ENCODE assay signal across 9 mouse cellular contexts in the genomic region with DNA sequence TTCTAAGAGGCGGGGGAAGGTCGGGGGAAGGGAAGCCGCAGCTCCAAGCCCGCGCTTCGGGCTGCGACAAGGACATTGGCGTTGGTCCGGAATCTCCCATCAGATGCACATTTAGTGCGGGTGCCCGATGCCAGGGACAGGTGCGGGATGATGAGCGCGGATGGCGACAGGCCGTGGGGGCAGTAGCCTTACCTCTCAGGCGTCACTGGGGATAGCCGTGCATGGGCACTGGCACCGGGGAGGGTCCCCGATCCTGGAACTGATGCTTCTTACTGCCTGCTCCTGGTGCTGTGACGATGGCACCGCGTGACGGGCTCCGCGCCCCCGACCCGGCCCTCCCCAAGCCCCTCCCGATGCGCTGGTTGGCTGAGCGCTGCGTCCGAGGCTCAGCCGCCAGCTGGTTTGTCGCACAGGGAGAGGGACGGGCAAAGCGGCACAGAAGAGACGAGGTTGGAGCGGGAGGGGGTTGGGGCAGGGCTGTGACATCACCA. TPM values are rescaled to one million over a fixed set of nuclear protein-coding genes. Genes with fewer than 3 reads are reported as not detected.
DNase-seq lines count a peak whose midpoint lies in the region; ATAC-seq lines count a peak whose summit lies in the region.
"Had no signal": no experiment of that assay in that cellular context is flagged by ENCODE, and none has a peak within 500 bp of the region (broad histone marks: within the 10 kb centered on the region; RNA-seq: fewer than 3 reads in every experiment).

A gene (minus strand): TSS at position 381 of the 491 bp plus-strand sequence.

- H3K4me1 ChIP-seq in forebrain, embryonic 12.5 days, result peaks cover 28% of the 10 kb centered on the region
- H3K4me1 ChIP-seq in hindbrain, embryonic 15.5 days (replicated peaks), result peaks cover 41% of the 10 kb centered on the region
- peaks cover 34% of the 10 kb centered on the region for H3K4me1 ChIP-seq in neural tube, embryonic 13.5 days (replicated peaks)

- peak within 1 kb of the TSS; percentile 97 for H3K4me2 ChIP-seq in forebrain, embryonic 12.5 days
- peak within 1 kb of the TSS; percentile 95 for H3K4me2 ChIP-seq in hindbrain, embryonic 15.5 days
- H3K4me2 ChIP-seq in neural tube, embryonic 13.5 days, result peak within 1 kb of the TSS; percentile 89

- peaks cover 5% of the 10 kb centered on the region; the same call in 1 of the 2 replicates for H3K36me3 ChIP-seq in forebrain, embryonic 12.5 days (replicated peaks)
- H3K36me3 ChIP-seq in hindbrain, embryonic 15.5 days, result no peaks in the 10 kb centered on the region
- H3K36me3 ChIP-seq in neural tube, embryonic 13.5 days, result peaks cover 13% of the 10 kb centered on the region; the same call in 1 of the 2 replicates

- peak within 1 kb of the TSS; percentile 73 for H3K9ac ChIP-seq in forebrain, embryonic 12.5 days
- peak within 1 kb of the TSS; percentile 93 for H3K9ac ChIP-seq in hindbrain, embryonic 15.5 days
- peak within 1 kb of the TSS; percentile 93 for H3K9ac ChIP-seq in neural tube, embryonic 13.5 days

- WGBS in forebrain, embryonic 12.5 days, result under 1% methylated on average over 39 of the region's 39 CpGs
- under 1% methylated on average over 39 of the region's 39 CpGs for WGBS in hindbrain, embryonic 15.5 days
- under 1% methylated on average over 39 of the region's 39 CpGs for WGBS in neural tube, embryonic 13.5 days

- no peaks in the 10 kb centered on the region for H3K9me3 ChIP-seq in forebrain, embryonic 12.5 days
- no peaks in the 10 kb centered on the region for H3K9me3 ChIP-seq in hindbrain, embryonic 15.5 days
- H3K9me3 ChIP-seq in neural tube, embryonic 13.5 days, result no peaks in the 10 kb centered on the region

- H3K4me3 ChIP-seq in forebrain, embryonic 12.5 days (replicated peaks), result peak within 1 kb of the TSS; percentile 66
- H3K4me3 ChIP-seq in hindbrain, embryonic 15.5 days, result peak within 1 kb of the TSS; percentile 97
- H3K4me3 ChIP-seq in neural tube, embryonic 13.5 days, result peak within 1 kb of the TSS; percentile 79

- intact Hi-C loops in left cerebral cortex, postnatal 4 days (cut with DNase I), result no loop called here

- DNase-seq in R1 (ENCODE audit: low read depth, low spot score), result peak; percentile 35
- DNase-seq in brain, embryonic 18.5 days (ENCODE audit: low read depth, low spot score), result peak; percentile 91
- peak; percentile 92 for DNase-seq in left cerebral cortex, postnatal 4 days

- peak within 1 kb of the TSS; percentile 80 for H3K27ac ChIP-seq in forebrain, embryonic 12.5 days
- peak within 1 kb of the TSS; percentile 96 for H3K27ac ChIP-seq in hindbrain, embryonic 15.5 days (replicated peaks)
- H3K27ac ChIP-seq in neural tube, embryonic 13.5 days (replicated peaks), result peak within 1 kb of the TSS; percentile 93

- peak; percentile 92 for ATAC-seq in forebrain, embryonic 12.5 days (ENCODE audit: low FRiP score)
- peak; percentile 93 for ATAC-seq in hindbrain, embryonic 15.5 days (ENCODE audit: low FRiP score, low read depth)
- ATAC-seq in neural tube, embryonic 13.5 days (ENCODE audit: low read depth), result peak; percentile 92
- ATAC-seq in erythroid progenitor cell, adult 5-6 weeks (replicated peaks; ENCODE audit: low FRiP score, poor library complexity, severe bottlenecking), result no peak
- no peak for ATAC-seq in CD4-positive, CD25-positive, alpha-beta regulatory T cell, adult 4 months

- H3K27me3 ChIP-seq in forebrain, embryonic 12.5 days, result peaks cover 17% of the 10 kb centered on the region
- H3K27me3 ChIP-seq in hindbrain, embryonic 15.5 days, result no peaks in the 10 kb centered on the region; the same call in 1 of the 2 replicates
- peaks cover 14% of the 10 kb centered on the region for H3K27me3 ChIP-seq in neural tube, embryonic 13.5 days

RNA-seq across cellular contexts. Expression of the gene that starts here (rescaled TPM):
- 129 and 140 TPM in 2 replicates for polyA plus RNA-seq in forebrain, embryonic 12.5 days (2016; fragmentation: Nextera tagmentation; extraction: Ambion mirVana)
- 456 and 490 TPM in 2 replicates for polyA plus RNA-seq in hindbrain, embryonic 15.5 days (2015; fragmentation: Nextera tagmentation; extraction: Ambion mirVana)
- total RNA-seq in left cerebral cortex, postnatal 4 days (2021), result 100 to 1,000 TPM; 715 to 768 TPM
- polyA plus RNA-seq in neural tube, embryonic 13.5 days (2015; fragmentation: Nextera tagmentation; extraction: Ambion mirVana), result 302 and 303 TPM in 2 replicates
- total RNA-seq in erythroid progenitor cell, adult 5-6 weeks (2015; ENCODE audit: low replicate concordance), result 0.36 TPM in 1 of 2 replicates, not detected in the other
- not detected in 2 replicates for total RNA-seq in erythroid progenitor cell, adult 5-6 weeks (2017; ENCODE audit: low replicate concordance)
- polyA plus RNA-seq in CD4-positive, CD25-positive, alpha-beta regulatory T cell, adult 4 months (2017; shearing (Covaris generic)), result not detected
- total RNA-seq: common myeloid progenitor, adult 5-6 weeks had no signal

Comparison
In these comparisons a context has a peak if more than half of its experiments do, and no peak if none do; other contexts are left out.
1. RNA of the gene that starts here (total RNA-seq): 715 to 768 TPM in left cerebral cortex, postnatal 4 days; 0.36 TPM in erythroid progenitor cell, adult 5-6 weeks; every median in the first group is over 100 times any median in the second.
2. RNA of the gene that starts here (polyA plus RNA-seq): 456 to 490 TPM in hindbrain, embryonic 15.5 days, 302 to 303 TPM in neural tube, embryonic 13.5 days and 129 to 140 TPM in forebrain, embryonic 12.5 days; not detected in CD4-positive, CD25-positive, alpha-beta regulatory T cell, adult 4 months; every median in the first group is over 100 times any median in the second.
3. DNase-seq: peak in every context shown above with its lines; median percentile 92 in left cerebral cortex, postnatal 4 days; 91 in brain, embryonic 18.5 days; 35 in R1.
4. ATAC-seq: peak in forebrain, embryonic 12.5 days (single experiment), hindbrain, embryonic 15.5 days (single experiment) and neural tube, embryonic 13.5 days (single experiment); none in erythroid progenitor cell, adult 5-6 weeks (single experiment) and CD4-positive, CD25-positive, alpha-beta regulatory T cell, adult 4 months (single experiment).
5. Peak in every context shown above with its lines, with median percentiles within 50 percentile points of each other: H3K27ac ChIP-seq, H3K4me2 ChIP-seq, H3K4me3 ChIP-seq and H3K9ac ChIP-seq.